In genomic region chr2:148338308-148338768, GRCm38 (mm10) we compare ENCODE assay signal across 9 mouse cellular contexts. TPM values are rescaled to one million over a fixed set of nuclear protein-coding genes. Genes with fewer than 3 reads are reported as not detected.
DNase-seq lines count a peak whose midpoint lies in the region; ATAC-seq lines count a peak whose summit lies in the region.
"Had no signal": no experiment of that assay in that cellular context is flagged by ENCODE, and none has a peak within 500 bp of the region (broad histone marks: within the 10 kb centered on the region; RNA-seq: fewer than 3 reads in every experiment).

No protein-coding gene starts in this region.

- ATAC-seq in liver, embryonic 16.5 days (ENCODE audit: low read depth) = peak; percentile 79
- ATAC-seq in CD4-positive, CD25-positive, alpha-beta regulatory T cell, adult 4 months = no peak

- H3K4me3 ChIP-seq in liver, embryonic 16.5 days (ENCODE audit: low read depth, low read length) = no peak overlapping the region
- H3K4me3 ChIP-seq: limb, embryonic 13.5 days had no signal

- intact Hi-C loops in heart, postnatal 10 days (cut with DNase I) = no loop called here

- WGBS in liver, embryonic 16.5 days (ENCODE audit: insufficient replicate concordance) = 22% methylated on average over 6 of the region's 6 CpGs

- H3K4me2 ChIP-seq in liver, embryonic 16.5 days (ENCODE audit: low read depth, low read length) = no peak overlapping the region
- H3K4me2 ChIP-seq: limb, embryonic 13.5 days had no signal

- no peak overlapping the region for H3K9ac ChIP-seq in liver, embryonic 16.5 days (ENCODE audit: low read depth, low read length)
- H3K9ac ChIP-seq: limb, embryonic 13.5 days had no signal

- H3K27ac ChIP-seq in liver, embryonic 16.5 days (ENCODE audit: low read length) = no peak overlapping the region
- H3K27ac ChIP-seq: limb, embryonic 13.5 days had no signal

- H3K4me1 ChIP-seq in liver, embryonic 16.5 days (ENCODE audit: control insufficient read depth, low read depth, low read length) = no peaks in the 10 kb centered on the region
- H3K4me1 ChIP-seq: limb, embryonic 13.5 days had no signal

- H3K36me3 ChIP-seq in liver, embryonic 16.5 days (ENCODE audit: control insufficient read depth, insufficient read depth) = no peaks in the 10 kb centered on the region
- H3K36me3 ChIP-seq: limb, embryonic 13.5 days had no signal

- H3K27me3 ChIP-seq in liver, embryonic 16.5 days (ENCODE audit: control insufficient read depth, insufficient read depth, low read depth, low read length) = no peaks in the 10 kb centered on the region

- DNase-seq in adrenal gland, adult (ENCODE audit: inconsistent age in 2 of 2, low spot score in 1 of 2) = peak; percentile 52 to 64
- no peak for DNase-seq in adrenal gland, postnatal 4 days (ENCODE audit: low spot score in 2 of 2)
- peak; percentile 50 for DNase-seq in adrenal gland, adult 2 months
- DNase-seq in heart, postnatal 10 days = peak; percentile 69 to 75
- peak; percentile 11 for DNase-seq in yolk sac, embryonic 10.5 days (ENCODE audit: low spot score)
- no peak for DNase-seq in thymus, postnatal 4 days

- H3K9me3 ChIP-seq in liver, embryonic 16.5 days (replicated peaks; ENCODE audit: control insufficient read depth, low read length) = no peaks in the 10 kb centered on the region
- H3K9me3 ChIP-seq: limb, embryonic 13.5 days had no signal

RNA-seq across cellular contexts. Expression of gene Sstr4, which starts 56.8 kb away (rescaled TPM):
- under 1 TPM; 0.62 to 0.71 TPM for total RNA-seq in adrenal gland, postnatal 4 days (2021)
- total RNA-seq in adrenal gland, adult 2 months (2021) = under 1 TPM; 0.26 to 0.86 TPM
- polyA plus RNA-seq in adrenal gland, adult 2 months (2012; rRNA removed) = 0.72 and 0.84 TPM in 2 replicates
- under 1 TPM; 0.77 to 0.89 TPM for total RNA-seq in heart, postnatal 10 days (2021)
- not detected in 2 replicates for polyA plus RNA-seq in liver, embryonic 16.5 days (2015; fragmentation: Nextera tagmentation; extraction: Ambion mirVana)
- polyA plus RNA-seq in CD4-positive, CD25-positive, alpha-beta regulatory T cell, adult 4 months (2017; shearing (Covaris generic)) = not detected

Comparison
In these comparisons a context has a peak if more than half of its experiments do, and no peak if none do; other contexts are left out.
1. DNase-seq: peak in adrenal gland, adult (2 of 2), adrenal gland, adult 2 months (single experiment), heart, postnatal 10 days (2 of 2) and yolk sac, embryonic 10.5 days (single experiment); none in adrenal gland, postnatal 4 days (0 of 2) and thymus, postnatal 4 days (single experiment).